Mouse (Mus musculus) CH12.LX (cell line): ENCODE measurements around the gene Diexf. TPM values are rescaled to one million over a fixed set of nuclear protein-coding genes. Genes with fewer than 3 reads are reported as not detected.

ENCODE experiments used
- DNase-seq: peaks from one replicate; pipeline ENCODE4 v3.0.0-alpha.2; 2013; ENCODE audit errors: extremely low read depth
- H3K27ac ChIP-seq: 2 replicates; pipeline ENCODE4 v1.5.1; 2012; ENCODE audit warnings: low read depth, mild to moderate bottlenecking, control low read depth, moderate library complexity; ENCODE audit not compliant: insufficient read depth
- H3K27me3 ChIP-seq: replicated peaks from 2 replicates; pipeline ENCODE3; 2012; ENCODE audit warnings: inconsistent platforms
- H3K36me3 ChIP-seq, 2 experiments: replicated peaks in 1 of 2; 2 replicates each; pipeline versions ENCODE3 to v1.6.1; 2012; ENCODE audit warnings: inconsistent platforms in 1 of 2, low read length in 1 of 2, mild to moderate bottlenecking in 1 of 2, mixed read lengths in 1 of 2, moderate library complexity in 1 of 2; ENCODE audit not compliant: control insufficient read depth in 1 of 2, insufficient read depth in 1 of 2
- H3K4me1 ChIP-seq, 2 experiments: 2 replicates each; pipeline ENCODE4 v1.6.1; 2012; ENCODE audit warnings: inconsistent platforms in 1 of 2, moderate library complexity in 1 of 2; ENCODE audit not compliant: insufficient read depth in 2 of 2, control insufficient read depth in 1 of 2
- H3K4me2 ChIP-seq: 2 replicates; pipeline ENCODE4 v1.6.1; 2012; ENCODE audit warnings: low read depth, mild to moderate bottlenecking, control low read depth; ENCODE audit not compliant: poor library complexity, insufficient read depth, severe bottlenecking
- H3K4me3 ChIP-seq, 3 experiments: fragments of 150-350 bp in 1 of 3; sonication (generic) in 1 of 3; replicated peaks in 1 of 3; 2 replicates each; pipeline versions ENCODE3 to v1.5.1; 2011 to 2012; ENCODE audit warnings: low read depth in 2 of 3, low read length in 2 of 3, mild to moderate bottlenecking in 2 of 3, moderate library complexity in 2 of 3, control low read depth in 1 of 3, improper control_type of control experiment in 1 of 3, inconsistent platforms in 1 of 3, mixed read lengths in 1 of 3; ENCODE audit not compliant: poor library complexity in 1 of 3
- H3K79me2 ChIP-seq: replicated peaks from 2 replicates; pipeline ENCODE4 v1.6.1; 2012; ENCODE audit warnings: mild to moderate bottlenecking, moderate library complexity; ENCODE audit not compliant: control insufficient read depth, poor library complexity, insufficient read depth, severe bottlenecking; ENCODE audit errors: extremely low read depth
- H3K9ac ChIP-seq: 2 replicates; pipeline ENCODE4 v1.6.1; 2012; ENCODE audit warnings: low read depth, mild to moderate bottlenecking, control low read depth, moderate library complexity; ENCODE audit not compliant: insufficient read depth
- H3K9me3 ChIP-seq: replicated peaks from 2 replicates; pipeline ENCODE3; 2012; ENCODE audit warnings: low read length, inconsistent platforms, mixed read lengths
- CTCF ChIP-seq, 2 experiments: IDR thresholded peaks in 1 of 2; conservative IDR thresholded peaks in 1 of 2; 2 replicates each; pipeline ENCODE4 v1.5.1; 2011 to 2012; ENCODE audit warnings: low read depth in 2 of 2, low read length in 2 of 2, improper control_type of control experiment in 1 of 2, inconsistent platforms in 1 of 2, mild to moderate bottlenecking in 1 of 2, moderate library complexity in 1 of 2
- E2F4 ChIP-seq: IDR thresholded peaks from 2 replicates; pipeline ENCODE4 v1.6.1; 2011; ENCODE audit warnings: low read depth, low read length, improper control_type of control experiment; ENCODE audit not compliant: insufficient replicate concordance
- ETS1 ChIP-seq: conservative IDR thresholded peaks from 2 replicates; pipeline ENCODE4 v1.6.1; 2012; ENCODE audit warnings: low read depth, mild to moderate bottlenecking, inconsistent platforms, low read length, improper control_type of control experiment, moderate library complexity
- IRF4 ChIP-seq: IDR thresholded peaks from 2 replicates; pipeline ENCODE4 v1.6.1; 2014; ENCODE audit warnings: low read depth, mild to moderate bottlenecking, inconsistent platforms, low read length, improper control_type of control experiment
- JUND ChIP-seq: conservative IDR thresholded peaks from 2 replicates; pipeline ENCODE4 v1.6.1; 2011; ENCODE audit warnings: low read depth, low read length, improper control_type of control experiment
- KAT2A ChIP-seq: IDR thresholded peaks from 2 replicates; pipeline ENCODE4 v1.6.1; 2012; ENCODE audit warnings: low read length, improper control_type of control experiment, inconsistent platforms; ENCODE audit not compliant: insufficient replicate concordance
- MAFK ChIP-seq: IDR thresholded peaks from 2 replicates; pipeline ENCODE4 v1.6.1; 2011; ENCODE audit warnings: low read length, improper control_type of control experiment; ENCODE audit not compliant: insufficient replicate concordance
- MAX ChIP-seq: IDR thresholded peaks from 2 replicates; pipeline ENCODE4 v1.6.1; 2011; ENCODE audit warnings: low read length, improper control_type of control experiment
- MEF2A ChIP-seq: IDR thresholded peaks from 2 replicates; pipeline ENCODE4 v1.6.1; 2014; ENCODE audit warnings: low read depth, mild to moderate bottlenecking, inconsistent platforms, low read length, improper control_type of control experiment, borderline replicate concordance
- MYC ChIP-seq: IDR thresholded peaks from 2 replicates; pipeline ENCODE4 v1.6.1; 2011; ENCODE audit warnings: low read depth, mild to moderate bottlenecking, improper control_type of control experiment, low read length
- NRF1 ChIP-seq: IDR thresholded peaks from 2 replicates; pipeline ENCODE4 v1.6.1; 2014; ENCODE audit warnings: low read depth, mild to moderate bottlenecking, inconsistent platforms, low read length, improper control_type of control experiment, moderate library complexity
- POLR2AphosphoS2 ChIP-seq: IDR thresholded peaks from 2 replicates; pipeline ENCODE4 v1.6.1; 2011; ENCODE audit warnings: low read depth, low read length, improper control_type of control experiment
- RCOR1 ChIP-seq: conservative IDR thresholded peaks from 2 replicates; pipeline ENCODE4 v1.6.1; 2012; ENCODE audit warnings: low read depth, mild to moderate bottlenecking, inconsistent platforms, low read length, improper control_type of control experiment
- SIN3A ChIP-seq: IDR thresholded peaks from 2 replicates; pipeline ENCODE4 v1.6.1; 2012; ENCODE audit warnings: low read length, improper control_type of control experiment, inconsistent platforms
- TCF12 ChIP-seq: IDR thresholded peaks from 2 replicates; pipeline ENCODE4 v1.6.1; 2014; ENCODE audit warnings: low read depth, mild to moderate bottlenecking, inconsistent platforms, low read length, improper control_type of control experiment
- UBTF ChIP-seq: IDR thresholded peaks from 2 replicates; pipeline ENCODE4 v1.6.1; 2012; ENCODE audit warnings: low read depth, mild to moderate bottlenecking, inconsistent platforms, low read length, improper control_type of control experiment, moderate library complexity
- USF1 ChIP-seq: IDR thresholded peaks from 2 replicates; pipeline ENCODE4 v1.6.1; 2014; ENCODE audit warnings: low read depth, mild to moderate bottlenecking, inconsistent platforms, low read length, improper control_type of control experiment
- USF2 ChIP-seq: conservative IDR thresholded peaks from 2 replicates; pipeline ENCODE4 v1.6.1; 2011; ENCODE audit warnings: low read depth, low read length, improper control_type of control experiment
- ZKSCAN1 ChIP-seq: IDR thresholded peaks from 2 replicates; pipeline ENCODE4 v1.6.1; 2012; ENCODE audit warnings: low read depth, inconsistent platforms, low read length, improper control_type of control experiment, borderline replicate concordance
- ZMIZ1 ChIP-seq: IDR thresholded peaks from 2 replicates; pipeline ENCODE4 v1.6.1; 2012; ENCODE audit warnings: low read depth, mild to moderate bottlenecking, inconsistent platforms, low read length, improper control_type of control experiment
- ZNF384 ChIP-seq: IDR thresholded peaks from 2 replicates; pipeline ENCODE4 v1.6.1; 2012; ENCODE audit warnings: low read depth, low read length, improper control_type of control experiment, inconsistent platforms
- dilution Hi-C: fragments of 300-500 bp; cut with MboI; formaldehyde crosslinking; loops from 2 replicates; pipeline ENCODE4 v1.14.3; 2020; ENCODE audit warnings: low sequenced_read_pairs; ENCODE audit not compliant: extremely low pct_unique_long_range_greater_than_20kb, extremely low pct_ligation_motif_present
- in situ Hi-C: fragments of 300-500 bp; cut with MboI; formaldehyde crosslinking; loops from 3 replicates; pipeline ENCODE4 v1.14.3; 2019; ENCODE audit warnings: low sequenced_read_pairs, low pct_ligation_motif_present, low pct_unique_long_range_greater_than_20kb, mixed read lengths
- polyA plus RNA-seq: library from polyadenylated mRNA; unstranded; fragments of >175 nt; gene quantifications from 2 replicates; pipeline ENCODE4 v1.2.1, GENCODE M21; 2012; ENCODE audit warnings: low read depth; ENCODE audit not compliant: insufficient read length
- total RNA-seq, 2 experiments: library from RNA; depleted of rRNA; stranded (reverse); fragments of 300-350 nt in 1 of 2; fragments of >200 nt in 1 of 2; gene quantifications; 2 replicates each; pipeline ENCODE4 v1.2.3; 2012 to 2014

The Diexf gene
- total and polyA plus RNA-seq, 3 experiments = 11.4 to 39.7 (median 17.8) TPM

- Histone ChIP-seq H3K4me2 (no peak overlapping the region), H3K79me2 (no peaks in the 10 kb centered on the region), H3K9ac (no peak overlapping the region), H3K4me1 (no peaks in the 10 kb centered on the region), H3K9me3 (no peaks in the 10 kb centered on the region), H3K27ac (no peak overlapping the region), H3K4me3 (no peak overlapping the region), H3K36me3 (peaks cover 21 to 52% of the 10 kb centered on the region in 2 experiments), H3K27me3 (no peaks in the 10 kb centered on the region)
- DNase-seq = no peak
- dilution Hi-C loops (no loop called here), in situ Hi-C loops (loop anchor here (25.0 kb wide), 1 partner anchor 340 kb away; the partner anchor contains the start of gene Hhat)
- TF ChIP-seq MYC (no peak), JUND (no peak), RCOR1 (no peak), MEF2A (no peak)
These were observed 27.5 kb downstream of the Diexf start for GRCm38 (mm10) chr1:193102556-193102955.

GRCm38 (mm10) chr1:193102029-193102428, 28.0 kb downstream of the Diexf start:
- Histone ChIP-seq H3K36me3 (peaks cover 17 to 47% of the 10 kb centered on the region in 2 experiments), H3K4me2 (no peak overlapping the region), H3K4me1 (no peaks in the 10 kb centered on the region), H3K9me3 (no peaks in the 10 kb centered on the region), H3K27ac (no peak overlapping the region), H3K27me3 (no peaks in the 10 kb centered on the region), H3K79me2 (no peaks in the 10 kb centered on the region), H3K4me3 (no peak overlapping the region), H3K9ac (no peak overlapping the region)
- dilution Hi-C loops = no loop called here
- TF ChIP-seq UBTF (no peak), KAT2A (no peak), CTCF (conservative IDR thresholded peaks at IDR 0.05 in 1 of 2, IDR thresholded peaks at IDR 0.05 in 1 of 2; ENCODE audit: low read depth in 2 of 2, low read length in 2 of 2) (no peak), MAFK (no peak), USF1 (no peak), ZNF384 (no peak), JUND (no peak), MAX (no peak), NRF1 (no peak)
- in situ Hi-C loops = loop anchor here (25.0 kb wide), 1 partner anchor 340 kb away; the partner anchor contains the start of gene Hhat
- no peak for DNase-seq

GRCm38 (mm10) chr1:193098946-193099345, 31.1 kb downstream of the Diexf start:
- Histone ChIP-seq H3K9me3 (no peaks in the 10 kb centered on the region), H3K4me3 (no peak overlapping the region), H3K79me2 (no peaks in the 10 kb centered on the region), H3K27ac (no peak overlapping the region), H3K9ac (no peak overlapping the region), H3K27me3 (no peaks in the 10 kb centered on the region), H3K4me1 (no peaks in the 10 kb centered on the region), H3K36me3 (peaks cover 0 to 16% of the 10 kb centered on the region in 2 experiments), H3K4me2 (no peak overlapping the region)
- DNase-seq = no peak
- dilution Hi-C loops = no loop called here
- TF ChIP-seq UBTF = no peak
- TF ChIP-seq SIN3A = no peak
- no peak for TF ChIP-seq MAX
- no peak for TF ChIP-seq ZMIZ1
- no peak for TF ChIP-seq IRF4
- TF ChIP-seq USF2 = no peak
- no peak for TF ChIP-seq E2F4
- TF ChIP-seq ZKSCAN1 = no peak
- TF ChIP-seq ETS1 = no peak
- TF ChIP-seq USF1 = no peak
- TF ChIP-seq POLR2AphosphoS2 = no peak
- TF ChIP-seq TCF12 = no peak
- TF ChIP-seq, all 38 proteins: peak for 0
- in situ Hi-C loops = no loop called here
